Mouse (Mus musculus) neural tube, embryonic 12.5 days (tissue): ENCODE results near the gene Ccl9. TPM values are rescaled to one million over a fixed set of nuclear protein-coding genes. Genes with fewer than 3 reads are reported as not detected.

Source experiments
- ATAC-seq: fragments of 200-750 bp; cut with Nextera tagmentation; 2 replicates; pipeline ENCODE4 v1.8.0; 2017; ENCODE audit warnings: low read depth, mild to moderate bottlenecking, moderate TSS enrichment, moderate library complexity; ENCODE audit not compliant: low FRiP score
- H3K27ac ChIP-seq: fragments of 300-500 bp; sonication (generic); 2 replicates; pipeline ENCODE4 v1.5.1; 2016
- H3K27me3 ChIP-seq: fragments of 300-500 bp; sonication (generic); replicated peaks from 2 replicates; pipeline ENCODE4 v1.6.1; 2016; ENCODE audit warnings: mild to moderate bottlenecking
- H3K36me3 ChIP-seq: fragments of 300-500 bp; sonication (generic); 2 replicates; pipeline ENCODE4 v1.6.1; 2016; ENCODE audit warnings: mild to moderate bottlenecking
- H3K4me1 ChIP-seq: fragments of 300-500 bp; sonication (generic); 2 replicates; pipeline ENCODE4 v1.6.1; 2016
- H3K4me2 ChIP-seq: fragments of 300-500 bp; sonication (generic); replicated peaks from 2 replicates; pipeline ENCODE4 v1.6.1; 2016; ENCODE audit warnings: mild to moderate bottlenecking
- H3K4me3 ChIP-seq: fragments of 300-500 bp; sonication (generic); 2 replicates; pipeline ENCODE4 v1.5.1; 2016
- H3K9ac ChIP-seq: fragments of 300-500 bp; sonication (generic); 2 replicates; pipeline ENCODE4 v1.6.1; 2016; ENCODE audit warnings: mild to moderate bottlenecking
- H3K9me3 ChIP-seq: fragments of 300-500 bp; sonication (generic); 2 replicates; pipeline ENCODE4 v1.6.1; 2016; ENCODE audit warnings: mild to moderate bottlenecking
- WGBS: fragments of 180-500 bp; shearing (Covaris S2); methylation state at CpG from one replicate; pipeline ENCODE4 v1.1.7; 2016; 5-methylcytosine and 5-hydroxymethylcytosine counted together
- polyA plus RNA-seq: library from polyadenylated mRNA; unstranded; fragments of >200 nt; fragmentation: Nextera tagmentation; extraction: Ambion mirVana; gene quantifications from 2 replicates; pipeline ENCODE4 v1.2.1, GENCODE M21; 2016

Gene Ccl9
- 1.1 and 2.1 TPM in 2 replicates for polyA plus RNA-seq

- Histone ChIP-seq H3K4me3 (no peak within 1 kb of the TSS), H3K27me3 (no peaks in the 10 kb centered on the region), H3K4me1 (no peaks in the 10 kb centered on the region), H3K9me3 (no peaks in the 10 kb centered on the region), H3K4me2 (no peak within 1 kb of the TSS), H3K27ac (no peak within 1 kb of the TSS), H3K9ac (no peak within 1 kb of the TSS), H3K36me3 (no peaks in the 10 kb centered on the region)
- WGBS, result 71% methylated on average over 2 of the region's 2 CpGs
- ATAC-seq, result no peak
Measured at GRCm38 (mm10) chr11:83578186-83578760, at the start of gene Ccl9. TSS of gene Ccl9 (minus strand) at chr11:83578636.

GRCm38 (mm10) chr11:83623586-83623985 lies 45.1 kb upstream of the Ccl9 start:
- Histone ChIP-seq H3K27ac (no peak overlapping the region), H3K4me3 (no peak overlapping the region), H3K9me3 (no peaks in the 10 kb centered on the region), H3K36me3 (no peaks in the 10 kb centered on the region), H3K27me3 (no peaks in the 10 kb centered on the region), H3K4me1 (no peaks in the 10 kb centered on the region), H3K9ac (no peak overlapping the region), H3K4me2 (no peak overlapping the region)
- WGBS, result 87% methylated on average over 3 of the region's 3 CpGs
- ATAC-seq, result no peak

DNA sequence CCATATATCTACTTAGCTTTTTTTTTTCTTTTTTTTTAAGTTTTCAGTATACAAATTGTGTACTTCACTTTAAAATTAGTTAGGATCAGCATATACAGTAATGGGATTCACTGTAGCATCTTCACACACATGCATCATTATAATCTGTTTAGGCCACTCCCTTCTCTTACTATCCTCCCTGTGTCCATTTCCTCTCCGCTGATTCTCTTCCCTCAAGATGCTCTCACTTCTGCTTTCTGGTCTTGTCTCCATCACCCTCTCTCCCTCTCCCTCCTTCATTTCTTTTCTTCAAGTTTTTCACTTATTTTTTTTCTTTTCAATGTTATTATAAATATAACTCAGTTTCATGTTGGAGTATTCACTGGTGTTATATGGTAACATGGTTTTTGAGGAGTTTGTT lies 40.6 kb upstream of the Ccl9 start:
- Histone ChIP-seq H3K27me3 (no peaks in the 10 kb centered on the region), H3K9me3 (no peaks in the 10 kb centered on the region), H3K9ac (no peak overlapping the region), H3K27ac (no peak overlapping the region), H3K36me3 (no peaks in the 10 kb centered on the region), H3K4me3 (no peak overlapping the region), H3K4me2 (no peak overlapping the region), H3K4me1 (no peaks in the 10 kb centered on the region)
- 97% methylated on average over 1 of the region's 1 CpGs for WGBS
- ATAC-seq, result no peak

GRCm38 (mm10) chr11:83618238-83618637 lies 39.8 kb upstream of the Ccl9 start:
- H3K27ac ChIP-seq, result no peak overlapping the region
- H3K27me3 ChIP-seq, result no peaks in the 10 kb centered on the region
- no peaks in the 10 kb centered on the region for H3K9me3 ChIP-seq
- ATAC-seq, result no peak
- H3K36me3 ChIP-seq, result no peaks in the 10 kb centered on the region
- WGBS, result 68% methylated on average over 4 of the region's 5 CpGs
- no peak overlapping the region for H3K9ac ChIP-seq
- H3K4me3 ChIP-seq, result no peak overlapping the region
- no peaks in the 10 kb centered on the region for H3K4me1 ChIP-seq
- no peak overlapping the region for H3K4me2 ChIP-seq

GRCm38 (mm10) chr11:83616586-83616985 lies 38.1 kb upstream of the Ccl9 start:
- Histone ChIP-seq H3K9ac (no peak overlapping the region), H3K4me2 (no peak overlapping the region), H3K36me3 (no peaks in the 10 kb centered on the region), H3K27me3 (no peaks in the 10 kb centered on the region), H3K4me1 (no peaks in the 10 kb centered on the region), H3K4me3 (no peak overlapping the region), H3K9me3 (no peaks in the 10 kb centered on the region), H3K27ac (no peak overlapping the region)
- 90% methylated on average over 1 of the region's 1 CpGs for WGBS
- no peak for ATAC-seq

DNA sequence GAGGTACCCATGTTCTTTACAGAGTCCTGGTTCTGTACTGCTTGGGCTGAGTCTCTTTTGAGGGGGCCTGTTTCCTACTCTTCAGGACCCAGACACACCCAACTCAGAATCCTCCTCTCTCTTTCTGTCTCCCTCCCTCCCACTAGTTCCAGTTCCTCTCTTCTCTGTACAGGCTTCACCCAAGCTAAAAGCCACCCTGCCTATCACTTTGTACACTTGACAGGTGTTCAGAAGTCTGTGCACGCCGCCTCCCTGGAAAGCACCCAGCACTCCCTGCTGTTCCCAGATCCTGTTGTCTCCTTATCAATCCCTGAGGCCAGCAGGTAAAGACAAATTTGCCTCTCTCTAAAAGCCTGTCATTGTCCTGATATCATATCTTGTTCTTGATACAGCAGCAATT lies 32.5 kb upstream of the Ccl9 start:
- Histone ChIP-seq H3K27me3 (no peaks in the 10 kb centered on the region), H3K9ac (no peak overlapping the region), H3K9me3 (no peaks in the 10 kb centered on the region), H3K36me3 (no peaks in the 10 kb centered on the region), H3K4me2 (no peak overlapping the region), H3K4me1 (no peaks in the 10 kb centered on the region), H3K4me3 (no peak overlapping the region), H3K27ac (no peak overlapping the region)
- no peak for ATAC-seq
- WGBS, result 92% methylated on average over 2 of the region's 2 CpGs

DNA sequence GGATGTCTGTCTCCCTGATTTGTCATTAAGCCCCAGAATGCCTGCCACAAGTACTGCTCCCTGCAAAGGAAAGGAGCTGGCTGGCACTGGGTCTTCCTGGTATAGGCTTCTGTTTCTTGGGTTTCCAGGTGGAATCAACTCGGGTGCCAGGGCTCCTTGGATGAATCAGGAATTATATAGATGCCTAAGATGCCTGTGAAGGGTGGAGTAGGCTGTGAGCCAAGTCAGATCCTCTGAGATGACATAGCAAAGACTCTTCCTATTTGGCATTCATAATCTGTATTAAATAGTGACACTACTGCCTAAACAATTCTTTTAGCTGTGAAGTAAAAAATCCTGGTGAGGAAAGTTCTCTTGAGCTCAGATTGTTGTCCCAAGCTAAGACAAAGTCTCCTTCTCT lies 28.0 kb upstream of the Ccl9 start:
- Histone ChIP-seq H3K4me2 (no peak overlapping the region), H3K27ac (no peak overlapping the region), H3K9me3 (no peaks in the 10 kb centered on the region), H3K36me3 (no peaks in the 10 kb centered on the region), H3K4me3 (no peak overlapping the region), H3K27me3 (no peaks in the 10 kb centered on the region), H3K9ac (no peak overlapping the region), H3K4me1 (no peaks in the 10 kb centered on the region)
- 60% methylated on average over 1 of the region's 1 CpGs for WGBS
- ATAC-seq, result no peak

- H3K4me1 ChIP-seq, result no peaks in the 10 kb centered on the region
- H3K4me3 ChIP-seq, result no peak overlapping the region
- no peaks in the 10 kb centered on the region for H3K36me3 ChIP-seq
- no peak overlapping the region for H3K9ac ChIP-seq
- H3K9me3 ChIP-seq, result no peaks in the 10 kb centered on the region
- ATAC-seq, result no peak
- WGBS, result 94% methylated on average over 3 of the region's 3 CpGs
- no peak overlapping the region for H3K27ac ChIP-seq
- no peak overlapping the region for H3K4me2 ChIP-seq
- H3K27me3 ChIP-seq, result no peaks in the 10 kb centered on the region
Measured at GRCm38 (mm10) chr11:83605535-83605934, 27.1 kb upstream of the Ccl9 start.

DNA sequence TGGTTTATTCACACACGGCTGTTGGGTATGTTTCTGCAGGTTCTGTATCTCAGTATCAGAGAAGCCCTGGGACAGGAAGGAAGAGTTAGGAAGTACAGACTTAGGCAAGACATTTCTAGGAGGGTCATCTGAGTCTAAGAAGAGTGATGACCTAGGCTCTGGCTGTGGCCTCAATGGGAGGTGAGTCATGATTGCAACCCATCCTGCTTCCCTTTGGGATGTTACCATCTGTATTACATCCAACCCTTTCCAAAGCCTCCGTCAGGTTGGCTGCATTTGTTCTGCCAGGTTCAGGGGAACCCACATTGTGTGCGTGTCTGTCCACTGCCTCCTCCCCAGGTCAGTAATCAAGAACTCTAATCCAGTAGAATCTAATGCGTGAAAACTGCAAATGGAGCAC lies 26.3 kb upstream of the Ccl9 start:
- no peak overlapping the region for H3K4me3 ChIP-seq
- no peak for ATAC-seq
- no peak overlapping the region for H3K4me2 ChIP-seq
- no peak overlapping the region for H3K27ac ChIP-seq
- H3K9ac ChIP-seq, result no peak overlapping the region
- H3K27me3 ChIP-seq, result no peaks in the 10 kb centered on the region
- no peaks in the 10 kb centered on the region for H3K9me3 ChIP-seq
- 86% methylated on average over 4 of the region's 4 CpGs for WGBS
- no peaks in the 10 kb centered on the region for H3K36me3 ChIP-seq
- H3K4me1 ChIP-seq, result no peaks in the 10 kb centered on the region

DNA sequence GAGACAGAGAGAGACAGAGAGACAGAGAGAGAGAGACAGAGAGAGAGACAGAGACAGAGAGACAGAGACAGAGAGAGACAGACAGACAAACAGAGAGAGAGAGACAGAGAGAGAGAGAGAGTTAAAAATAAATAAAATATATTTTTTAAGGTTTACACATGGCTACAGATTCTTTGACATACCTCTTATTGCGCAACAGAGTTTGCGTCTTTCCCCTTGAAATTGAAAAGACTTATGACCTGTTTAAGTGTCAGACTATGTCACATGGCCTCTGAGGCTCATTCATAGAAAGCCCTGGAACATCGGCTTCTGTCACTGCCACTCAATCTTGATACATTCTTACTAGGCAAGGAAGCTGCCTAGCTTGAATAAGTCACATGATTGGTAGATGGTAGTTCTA lies 25.0 kb upstream of the Ccl9 start:
- ATAC-seq, result no peak
- Histone ChIP-seq H3K4me3 (no peak overlapping the region), H3K4me1 (no peaks in the 10 kb centered on the region), H3K27ac (no peak overlapping the region), H3K36me3 (no peaks in the 10 kb centered on the region), H3K4me2 (no peak overlapping the region), H3K9ac (no peak overlapping the region), H3K9me3 (no peaks in the 10 kb centered on the region), H3K27me3 (no peaks in the 10 kb centered on the region)
- 91% methylated on average over 3 of the region's 3 CpGs for WGBS

- H3K27ac ChIP-seq, result no peak overlapping the region
- H3K4me2 ChIP-seq, result no peak overlapping the region
- H3K4me3 ChIP-seq, result no peak overlapping the region
- no peaks in the 10 kb centered on the region for H3K4me1 ChIP-seq
- no peak overlapping the region for H3K9ac ChIP-seq
- no peaks in the 10 kb centered on the region for H3K36me3 ChIP-seq
- WGBS, result 86% methylated on average over 2 of the region's 2 CpGs
- H3K27me3 ChIP-seq, result no peaks in the 10 kb centered on the region
- H3K9me3 ChIP-seq, result no peaks in the 10 kb centered on the region
- no peak for ATAC-seq
Measured at GRCm38 (mm10) chr11:83600576-83600975, 22.1 kb upstream of the Ccl9 start.

- no peak overlapping the region for H3K4me3 ChIP-seq
- no peaks in the 10 kb centered on the region for H3K27me3 ChIP-seq
- no peaks in the 10 kb centered on the region for H3K4me1 ChIP-seq
- H3K36me3 ChIP-seq, result no peaks in the 10 kb centered on the region
- H3K27ac ChIP-seq, result no peak overlapping the region
- 89% methylated on average over 3 of the region's 3 CpGs for WGBS
- no peak for ATAC-seq
- H3K9ac ChIP-seq, result no peak overlapping the region
- H3K9me3 ChIP-seq, result no peaks in the 10 kb centered on the region
- H3K4me2 ChIP-seq, result no peak overlapping the region
Measured at GRCm38 (mm10) chr11:83598991-83599390, 20.6 kb upstream of the Ccl9 start.

DNA sequence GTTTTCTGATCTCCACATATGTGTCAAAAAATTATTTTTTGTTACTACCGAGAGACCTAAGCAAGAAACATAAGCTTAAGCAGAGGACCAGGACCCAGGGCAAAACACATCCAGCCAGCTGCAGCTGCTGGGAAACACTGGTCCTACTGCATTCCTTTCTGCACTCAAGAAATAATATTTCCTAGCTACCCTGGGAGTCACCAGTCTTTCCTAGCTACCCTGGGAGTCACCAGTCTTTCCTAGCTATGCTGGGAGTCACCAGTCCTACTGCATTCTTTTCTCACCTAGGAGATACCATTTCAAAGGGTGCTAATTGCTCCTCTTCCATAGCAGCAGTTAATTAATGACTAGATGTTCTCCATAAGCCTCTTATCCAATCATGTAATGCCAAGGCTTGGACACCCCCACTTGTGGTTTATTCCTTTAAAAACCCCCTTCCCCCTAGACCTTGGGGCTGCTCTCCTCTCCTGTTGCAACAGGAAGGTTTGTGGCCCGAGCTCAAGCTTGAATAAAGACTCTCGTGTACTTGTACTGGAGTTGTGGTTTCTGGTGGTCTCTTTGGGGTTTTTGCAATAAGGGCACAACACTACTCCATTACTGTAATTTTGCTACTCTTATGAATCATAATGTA lies 19.9 kb upstream of the Ccl9 start:
- Histone ChIP-seq H3K27ac (no peak overlapping the region), H3K36me3 (no peaks in the 10 kb centered on the region), H3K27me3 (no peaks in the 10 kb centered on the region), H3K9me3 (no peaks in the 10 kb centered on the region), H3K4me3 (no peak overlapping the region), H3K4me1 (no peaks in the 10 kb centered on the region), H3K4me2 (no peak overlapping the region), H3K9ac (no peak overlapping the region)
- 89% methylated on average over 3 of the region's 3 CpGs for WGBS
- ATAC-seq, result no peak
